ENCODE assay signal across 8 mouse cellular contexts in the genomic region with DNA sequence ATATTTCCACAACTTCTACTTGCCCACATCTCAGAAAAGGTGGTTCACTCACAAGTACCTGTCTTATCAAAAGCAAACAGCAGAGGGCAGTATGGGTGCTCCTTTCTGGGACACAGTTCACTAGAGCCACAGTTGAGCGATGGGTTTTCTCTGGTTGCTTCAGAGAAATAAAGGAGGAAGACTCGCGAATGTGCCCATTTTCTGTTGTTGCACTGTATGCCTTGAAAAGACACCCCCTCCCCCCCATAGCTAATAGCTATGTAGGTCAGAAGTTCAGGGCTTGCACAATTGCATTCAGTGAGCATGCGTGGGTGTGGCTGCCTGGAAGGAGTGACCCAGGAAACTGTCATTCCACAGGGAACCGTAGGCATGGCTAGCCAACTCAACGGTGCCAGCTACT. TPM values are rescaled to one million over a fixed set of nuclear protein-coding genes. Genes with fewer than 3 reads are reported as not detected.
DNase-seq lines count a peak whose midpoint lies in the region; ATAC-seq and TF ChIP-seq lines count a peak whose summit lies in the region.

No protein-coding gene starts in this region.

- no peak for TF ChIP-seq POLR2A in liver, adult 2 months (IDR thresholded peaks at IDR 0.05; ENCODE audit: extremely low read depth, insufficient read depth, low read length)
- no peak for TF ChIP-seq POLR2A in myocyte (IDR thresholded peaks at IDR 0.05; ENCODE audit: insufficient read length, low read depth)

- no peak overlapping the region for H3K27ac ChIP-seq in heart, embryonic 12.5 days (ENCODE audit: poor library complexity, severe bottlenecking)
- no peak overlapping the region for H3K27ac ChIP-seq in kidney, embryonic 16.5 days (ENCODE audit: low read length)
- peak overlapping the region; percentile 40; the same call in 1 of the 2 replicates for H3K27ac ChIP-seq in liver, adult 2 months (replicated peaks; ENCODE audit: insufficient read depth, low read depth, low read length)

- H3K79me2 ChIP-seq in C2C12 (ENCODE audit: control insufficient read depth, insufficient read depth) = no peaks in the 10 kb centered on the region
- H3K79me2 ChIP-seq in liver, adult 2 months (ENCODE audit: control insufficient read depth, insufficient read depth, low read length) = no peaks in the 10 kb centered on the region
- H3K79me2 ChIP-seq in myocyte (ENCODE audit: control insufficient read depth, insufficient read depth) = no peaks in the 10 kb centered on the region

- no peaks in the 10 kb centered on the region for H3K9me3 ChIP-seq in heart, embryonic 12.5 days (replicated peaks)
- H3K9me3 ChIP-seq in kidney, embryonic 16.5 days (ENCODE audit: low read length) = no peaks in the 10 kb centered on the region

- H3ac ChIP-seq in C2C12 (ENCODE audit: control insufficient read depth, insufficient read length, low read depth) = no peak overlapping the region
- H3ac ChIP-seq in myocyte (ENCODE audit: control insufficient read depth, insufficient read length) = no peak overlapping the region

- H3K79me3 ChIP-seq in C2C12 (ENCODE audit: low read depth) = no peaks in the 10 kb centered on the region

- H3K9ac ChIP-seq in heart, embryonic 12.5 days = no peak overlapping the region
- no peak overlapping the region for H3K9ac ChIP-seq in kidney, embryonic 16.5 days (replicated peaks; ENCODE audit: low read length)
- H3K9ac ChIP-seq in liver, adult 2 months (ENCODE audit: low read depth, low read length) = no peak overlapping the region

- peak; percentile 31 for TF ChIP-seq CTCF in C2C12 (IDR thresholded peaks at IDR 0.05; ENCODE audit: control insufficient read depth, insufficient read depth, insufficient read length)
- TF ChIP-seq CTCF in liver, adult 2 months (IDR thresholded peaks at IDR 0.05; ENCODE audit: low read depth, low read length) = peak; percentile 66

- no peaks in the 10 kb centered on the region for H3K4me1 ChIP-seq in heart, embryonic 12.5 days (replicated peaks)
- peaks cover 4% of the 10 kb centered on the region; the same call in 1 of the 2 replicates for H3K4me1 ChIP-seq in kidney, embryonic 16.5 days (ENCODE audit: insufficient read depth, low read length)
- H3K4me1 ChIP-seq in liver, adult 2 months (ENCODE audit: control insufficient read depth, insufficient read depth, low read length) = peaks cover 12% of the 10 kb centered on the region

- H3K4me2 ChIP-seq in heart, embryonic 12.5 days = peak overlapping the region; percentile 50
- peak overlapping the region; percentile 48 for H3K4me2 ChIP-seq in kidney, embryonic 16.5 days (replicated peaks; ENCODE audit: low read depth, low read length)
- peak overlapping the region; percentile 66 for H3K4me2 ChIP-seq in myocyte (ENCODE audit: low read depth)

- H3K27me3 ChIP-seq in C2C12 (ENCODE audit: control insufficient read depth, insufficient read depth, insufficient read length) (no peaks in the 10 kb centered on the region), myocyte (ENCODE audit: control insufficient read depth, insufficient read depth, insufficient read length) (no peaks in the 10 kb centered on the region)
- no peaks in the 10 kb centered on the region for H3K27me3 ChIP-seq in heart, embryonic 12.5 days (replicated peaks)
- no peaks in the 10 kb centered on the region for H3K27me3 ChIP-seq in kidney, embryonic 16.5 days (ENCODE audit: insufficient read depth, low read length)
- H3K27me3 ChIP-seq in liver, adult 2 months (ENCODE audit: control insufficient read depth, insufficient read depth, low read length) = no peaks in the 10 kb centered on the region
- H3K27me3 ChIP-seq in splenic B cell, adult 2 months (ENCODE audit: control insufficient read depth, insufficient read depth, low read length, poor library complexity, severe bottlenecking) = no peaks in the 10 kb centered on the region

- H3K36me3 ChIP-seq in C2C12 (ENCODE audit: control insufficient read depth, insufficient read depth) (no peaks in the 10 kb centered on the region), myocyte (ENCODE audit: control insufficient read depth, insufficient read depth) (no peaks in the 10 kb centered on the region)
- H3K36me3 ChIP-seq in heart, embryonic 12.5 days = no peaks in the 10 kb centered on the region
- no peaks in the 10 kb centered on the region for H3K36me3 ChIP-seq in kidney, embryonic 16.5 days (ENCODE audit: insufficient read depth, low read length)
- no peaks in the 10 kb centered on the region for H3K36me3 ChIP-seq in liver, adult 2 months (ENCODE audit: control insufficient read depth, insufficient read depth, low read length)
- H3K36me3 ChIP-seq in splenic B cell, adult 2 months (ENCODE audit: control insufficient read depth, insufficient read depth, low read length, poor library complexity, severe bottlenecking) = no peaks in the 10 kb centered on the region

- no peak overlapping the region for H3K4me3 ChIP-seq in C2C12 (ENCODE audit: insufficient read depth, poor library complexity, severe bottlenecking)
- H3K4me3 ChIP-seq in heart, embryonic 12.5 days = no peak overlapping the region
- H3K4me3 ChIP-seq in kidney, embryonic 16.5 days (ENCODE audit: low read length) = peak overlapping the region; percentile 17; the same call in 1 of the 2 replicates
- H3K4me3 ChIP-seq in liver, adult 2 months (ENCODE audit: insufficient read depth, low read depth, low read length) = 0 out of 2 replicates have a peak overlapping the region, but pooled peaks have one; percentile 11
- no peak overlapping the region for H3K4me3 ChIP-seq in myocyte

- ATAC-seq in erythroid progenitor cell, adult 5-6 weeks (replicated peaks; ENCODE audit: low FRiP score, poor library complexity, severe bottlenecking) = peak; percentile 83
- ATAC-seq in heart, embryonic 12.5 days (ENCODE audit: insufficient number of reproducible peaks, low FRiP score) = peak; percentile 33; the same call in 1 of the 2 replicates
- ATAC-seq in kidney, embryonic 16.5 days (ENCODE audit: low FRiP score, low TSS enrichment) = peak; percentile 67

- peak; percentile 90 for DNase-seq in brain, adult 2 months (ENCODE audit: low read depth, low spot score)
- DNase-seq in liver, adult 2 months (ENCODE audit: extremely low read depth, low read depth, low spot score) = peak; percentile 97
- peak; percentile 92 for DNase-seq in splenic B cell, adult 2 months (ENCODE audit: low read depth, low spot score)

- WGBS in heart, embryonic 12.5 days = 27% methylated on average over 6 of the region's 6 CpGs
- 10% methylated on average over 6 of the region's 6 CpGs for WGBS in kidney, embryonic 16.5 days
- WGBS in liver, adult 2 months = under 1% methylated on average over 6 of the region's 6 CpGs

TF ChIP-seq in C2C12, 6 proteins besides CTCF, POLR2A, EP300 and RAD21:
- TF ChIP-seq CEBPB (IDR thresholded peaks at IDR 0.05; ENCODE audit: low read depth) = peak; percentile 82
- no peak for TF ChIP-seq MYOD1 (IDR thresholded peaks at IDR 0.05; ENCODE audit: control insufficient read depth, insufficient read length, low read depth)
- no peak for TF ChIP-seq MAX (IDR thresholded peaks at IDR 0.05)
- no peak for TF ChIP-seq MYOG (IDR thresholded peaks at IDR 0.05; ENCODE audit: control insufficient read depth, extremely low read depth, insufficient read length)

TF ChIP-seq in myocyte, 11 proteins besides CTCF, POLR2A, EP300 and RAD21:
- TF ChIP-seq MYOG (IDR thresholded peaks at IDR 0.05; ENCODE audit: control insufficient read depth in 1 of 3, insufficient read depth in 1 of 3, insufficient read length in 2 of 3, low read depth in 2 of 3) (no peak), REST (IDR thresholded peaks at IDR 0.05; ENCODE audit: insufficient read depth, insufficient read length) (no peak), USF1 (IDR thresholded peaks at IDR 0.05; ENCODE audit: low read depth) (no peak), CEBPB (IDR thresholded peaks at IDR 0.05; ENCODE audit: insufficient read depth, poor library complexity, severe bottlenecking) (peak; percentile 71), MAX (IDR thresholded peaks at IDR 0.05; ENCODE audit: low read depth) (no peak)

RNA-seq across cellular contexts. Expression of a gene that starts 55.5 kb away (rescaled TPM):
- polyA plus RNA-seq in C2C12 (2012; fragmentation: generic; extraction: Trizol) = 27.1 TPM
- total RNA-seq in erythroid progenitor cell, adult 5-6 weeks (2015; ENCODE audit: low replicate concordance) = 18.4 and 27.2 TPM in 2 replicates
- total RNA-seq in erythroid progenitor cell, adult 5-6 weeks (2017; ENCODE audit: low replicate concordance) = 21.6 and 27.0 TPM in 2 replicates
- 28.7 and 30.2 TPM in 2 replicates for polyA plus RNA-seq in heart, embryonic 12.5 days (2016; fragmentation: Nextera tagmentation; extraction: Ambion mirVana)
- 15.2 and 33.7 TPM in 2 replicates for polyA plus RNA-seq in kidney, embryonic 16.5 days (2015; fragmentation: Nextera tagmentation; extraction: Ambion mirVana)
- total RNA-seq in liver, adult 2 months (2014; rRNA removed) = 32.9 and 36.6 TPM in 2 replicates
- polyA plus RNA-seq in liver, adult 2 months (2012; rRNA removed) = 15.5 and 16.3 TPM in 2 replicates
- polyA plus RNA-seq in myocyte (2012; fragmentation: generic; extraction: Trizol) = 43.7 TPM

Comparison
In these comparisons a context has a peak if more than half of its experiments do, and no peak if none do; other contexts are left out.
1. H3K4me3 ChIP-seq: peak in kidney, embryonic 16.5 days (single experiment) and liver, adult 2 months (single experiment); none in C2C12 (single experiment), heart, embryonic 12.5 days (single experiment) and myocyte (single experiment).
2. ATAC-seq: peak in every context shown above with its lines; median percentile 83 in erythroid progenitor cell, adult 5-6 weeks; 67 in kidney, embryonic 16.5 days; 33 in heart, embryonic 12.5 days.
3. Peak in every context shown above with its lines, with median percentiles within 50 percentile points of each other: DNase-seq and H3K4me2 ChIP-seq.